Mouse (Mus musculus) lung, embryonic 15.5 days (tissue): ENCODE measurements around the gene Sufu. TPM values are rescaled to one million over a fixed set of nuclear protein-coding genes. Genes with fewer than 3 reads are reported as not detected.
A peak's percentile ranks its signal among the peaks of the same experiment; 100 is the strongest.

Experiments used
- ATAC-seq: fragments of 200-750 bp; cut with Nextera tagmentation; 2 replicates; pipeline ENCODE4 v1.8.0; 2017; ENCODE audit warnings: moderate number of reproducible peaks, borderline replicate concordance; ENCODE audit not compliant: low FRiP score, low TSS enrichment; ENCODE audit errors: extremely low read depth
- H3K27ac ChIP-seq: fragments of 300-500 bp; sonication (generic); 2 replicates; pipeline ENCODE4 v1.5.1; 2015; ENCODE audit warnings: moderate library complexity, mild to moderate bottlenecking, inconsistent platforms
- H3K27me3 ChIP-seq: fragments of 300-500 bp; sonication (generic); 2 replicates; pipeline ENCODE4 v1.6.1; 2015; ENCODE audit warnings: inconsistent platforms
- H3K36me3 ChIP-seq: fragments of 300-500 bp; sonication (generic); 2 replicates; pipeline ENCODE4 v1.6.1; 2015; ENCODE audit warnings: inconsistent platforms
- H3K4me1 ChIP-seq: fragments of 300-500 bp; sonication (generic); 2 replicates; pipeline ENCODE4 v1.6.1; 2015; ENCODE audit warnings: inconsistent platforms
- H3K4me2 ChIP-seq: fragments of 300-500 bp; sonication (generic); 2 replicates; pipeline ENCODE4 v1.6.1; 2015; ENCODE audit warnings: inconsistent platforms, mild to moderate bottlenecking, moderate library complexity
- H3K4me3 ChIP-seq: fragments of 300-500 bp; sonication (generic); 2 replicates; pipeline ENCODE4 v1.5.1; 2015; ENCODE audit warnings: mild to moderate bottlenecking, inconsistent platforms
- H3K9ac ChIP-seq: fragments of 300-500 bp; sonication (generic); 2 replicates; pipeline ENCODE4 v1.6.1; 2015; ENCODE audit warnings: inconsistent platforms
- H3K9me3 ChIP-seq: fragments of 300-500 bp; sonication (generic); 2 replicates; pipeline ENCODE4 v1.6.1; 2016; ENCODE audit warnings: inconsistent platforms
- WGBS: fragments of 180-500 bp; shearing (Covaris S2); methylation state at CpG from one replicate; pipeline ENCODE4 v1.1.7; 2015; 5-methylcytosine and 5-hydroxymethylcytosine counted together
- polyA plus RNA-seq: library from polyadenylated mRNA; unstranded; fragments of >200 nt; fragmentation: Nextera tagmentation; extraction: Ambion mirVana; gene quantifications from 2 replicates; pipeline ENCODE4 v1.2.1, GENCODE M21; 2015

Gene Sufu
- polyA plus RNA-seq, 1 experiment from 2014 or later = 34.5 TPM

GRCm38 (mm10) chr19:46523480-46524151 is 126.9 kb downstream of the Sufu start:
- peak; percentile 80 for ATAC-seq
- WGBS = 9% methylated on average over 20 of the region's 20 CpGs
- H3K27ac ChIP-seq = peak overlapping the region; percentile 91
- H3K36me3 ChIP-seq = no peaks in the 10 kb centered on the region
- H3K4me3 ChIP-seq = peak overlapping the region; percentile 19
- peak overlapping the region; percentile 17; the same call in 1 of the 2 replicates for H3K9ac ChIP-seq
- no peaks in the 10 kb centered on the region for H3K9me3 ChIP-seq
- peak overlapping the region; percentile 53 for H3K4me2 ChIP-seq
- H3K4me1 ChIP-seq = peaks cover 75% of the 10 kb centered on the region
- no peaks in the 10 kb centered on the region for H3K27me3 ChIP-seq

- no peak for ATAC-seq
- Histone ChIP-seq H3K4me2 (peak overlapping the region; percentile 53), H3K27me3 (no peaks in the 10 kb centered on the region), H3K36me3 (no peaks in the 10 kb centered on the region), H3K27ac (peak overlapping the region; percentile 91), H3K4me1 (peaks cover 75% of the 10 kb centered on the region), H3K9me3 (no peaks in the 10 kb centered on the region), H3K9ac (peak overlapping the region; percentile 17; the same call in 1 of the 2 replicates), H3K4me3 (peak overlapping the region; percentile 19; the same call in 1 of the 2 replicates)
- WGBS = 14% methylated on average over 6 of the region's 6 CpGs
These were observed 127.5 kb downstream of the Sufu start for GRCm38 (mm10) chr19:46524152-46524544.

GRCm38 (mm10) chr19:46524601-46525321 is 128.1 kb downstream of the Sufu start:
- H3K4me1 ChIP-seq = peaks cover 78% of the 10 kb centered on the region
- no peak overlapping the region for H3K4me3 ChIP-seq
- 24% methylated on average over 14 of the region's 14 CpGs for WGBS

GRCm38 (mm10) chr19:46525691-46526631 is 129.3 kb downstream of the Sufu start:
- H3K9ac ChIP-seq = no peak overlapping the region
- WGBS = 68% methylated on average over 10 of the region's 10 CpGs
- H3K9me3 ChIP-seq = no peaks in the 10 kb centered on the region
- no peak overlapping the region for H3K4me2 ChIP-seq
- H3K36me3 ChIP-seq = no peaks in the 10 kb centered on the region
- H3K4me1 ChIP-seq = peaks cover 90% of the 10 kb centered on the region
- H3K27ac ChIP-seq = peak overlapping the region; percentile 91; the same call in 1 of the 2 replicates
- H3K4me3 ChIP-seq = no peak overlapping the region
- ATAC-seq = no peak
- no peaks in the 10 kb centered on the region for H3K27me3 ChIP-seq

More at GRCm38 (mm10) chr19:46524601-46525321, 128.1 kb downstream of the Sufu start:
- peak; percentile 37; the same call in 1 of the 2 replicates for ATAC-seq
- Histone ChIP-seq H3K36me3 (no peaks in the 10 kb centered on the region), H3K27me3 (no peaks in the 10 kb centered on the region), H3K9me3 (no peaks in the 10 kb centered on the region), H3K27ac (peak overlapping the region; percentile 91), H3K4me2 (peak overlapping the region; percentile 53), H3K9ac (no peak overlapping the region)

DNA sequence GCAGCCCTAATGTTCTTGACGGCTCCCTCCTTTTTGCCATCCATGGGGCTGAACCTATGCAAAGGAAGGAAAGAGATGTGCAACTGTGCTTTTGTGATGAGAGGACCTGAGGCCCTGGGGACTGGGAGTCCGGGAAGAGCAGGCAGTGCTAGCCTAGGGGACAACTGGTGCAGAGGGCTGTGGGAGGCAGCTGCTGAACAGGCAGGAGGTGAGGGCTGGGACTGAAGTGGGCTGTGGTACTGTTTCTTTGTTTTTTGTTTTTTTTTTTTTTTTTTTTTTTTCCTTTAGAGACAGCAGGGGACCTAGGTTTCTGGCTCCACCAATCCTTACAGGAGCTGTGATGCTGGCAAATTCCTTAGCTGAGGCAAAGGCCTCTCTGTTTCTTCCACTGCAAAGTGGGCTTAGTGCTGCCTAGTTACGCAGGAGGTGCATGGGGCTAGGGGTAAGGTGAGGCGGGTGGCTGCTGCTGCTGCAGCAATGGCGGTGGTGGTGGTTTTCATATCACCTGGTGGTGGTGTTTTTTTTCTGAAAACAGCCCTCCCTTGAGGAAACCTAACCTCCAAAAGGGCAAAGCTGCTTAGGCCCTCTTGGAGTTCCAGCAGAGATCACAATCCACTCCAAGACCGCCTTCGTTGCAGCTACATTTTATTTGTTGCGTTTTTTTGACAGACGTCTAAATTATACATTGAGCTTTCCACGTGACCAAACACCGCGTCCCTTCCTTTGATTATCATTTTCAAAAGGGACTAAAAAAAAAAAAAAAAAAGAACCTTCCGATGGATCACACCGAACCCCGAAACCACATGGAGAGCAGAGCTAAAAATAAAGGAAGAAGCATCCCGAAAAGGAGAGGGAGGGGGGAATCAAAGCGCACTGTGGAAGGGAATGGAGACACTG is 131.2 kb downstream of the Sufu start:
- peaks cover 92% of the 10 kb centered on the region for H3K4me1 ChIP-seq
- H3K4me3 ChIP-seq = peak overlapping the region; percentile 23; the same call in 1 of the 2 replicates
- ATAC-seq = no peak
- H3K9ac ChIP-seq = 0 out of 2 replicates have a peak overlapping the region, but pooled peaks have one; percentile 20
- peak overlapping the region; percentile 60 for H3K4me2 ChIP-seq
- WGBS = 29% methylated on average over 17 of the region's 17 CpGs
- H3K27me3 ChIP-seq = no peaks in the 10 kb centered on the region
- no peaks in the 10 kb centered on the region for H3K9me3 ChIP-seq
- H3K27ac ChIP-seq = peak overlapping the region; percentile 82; the same call in 1 of the 2 replicates
- no peaks in the 10 kb centered on the region for H3K36me3 ChIP-seq

- Histone ChIP-seq H3K9me3 (no peaks in the 10 kb centered on the region), H3K4me1 (peaks cover 92% of the 10 kb centered on the region), H3K27me3 (no peaks in the 10 kb centered on the region), H3K36me3 (no peaks in the 10 kb centered on the region), H3K27ac (peak overlapping the region; percentile 82), H3K9ac (peak overlapping the region; percentile 20), H3K4me2 (peak overlapping the region; percentile 60), H3K4me3 (peak overlapping the region; percentile 23)
- peak; percentile 50 for ATAC-seq
- 2% methylated on average over 20 of the region's 20 CpGs for WGBS
These were observed 132.0 kb downstream of the Sufu start for GRCm38 (mm10) chr19:46528529-46529213.

- 32% methylated on average over 13 of the region's 13 CpGs for WGBS
- H3K4me1 ChIP-seq = peaks cover 82% of the 10 kb centered on the region
- H3K9ac ChIP-seq = peak overlapping the region; percentile 10
- no peaks in the 10 kb centered on the region for H3K9me3 ChIP-seq
- H3K27ac ChIP-seq = peak overlapping the region; percentile 82
- no peak overlapping the region for H3K4me3 ChIP-seq
- no peaks in the 10 kb centered on the region for H3K36me3 ChIP-seq
- H3K4me2 ChIP-seq = peak overlapping the region; percentile 60; the same call in 1 of the 2 replicates
- no peaks in the 10 kb centered on the region for H3K27me3 ChIP-seq
- no peak for ATAC-seq
These were observed 133.1 kb downstream of the Sufu start for GRCm38 (mm10) chr19:46529601-46530448.

DNA sequence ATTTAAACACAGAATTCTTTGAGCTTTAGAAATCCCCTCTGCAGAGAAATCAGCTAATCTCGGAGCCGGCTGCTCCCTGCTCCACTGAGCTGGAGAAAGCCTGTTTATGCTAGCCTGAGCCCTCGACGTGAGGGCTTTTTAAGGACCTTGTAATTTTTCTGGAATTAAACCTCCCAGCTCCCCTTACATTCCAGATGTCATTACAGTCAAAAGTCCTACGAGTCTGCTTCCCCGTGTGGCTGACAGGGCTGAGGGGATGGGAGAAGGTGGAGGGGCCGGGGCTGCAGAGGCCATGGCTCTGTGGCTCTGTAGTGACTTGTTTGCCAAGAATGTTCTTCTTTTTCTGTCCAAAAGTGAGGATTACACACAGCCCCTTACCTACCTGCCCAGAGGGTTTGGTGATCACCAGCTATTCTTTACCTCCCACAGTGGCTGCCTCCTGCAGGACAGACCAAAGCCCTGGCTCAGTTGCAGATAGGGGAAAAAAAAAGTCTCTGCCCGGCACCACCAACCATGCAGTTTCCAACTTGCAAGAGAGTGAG is 133.8 kb downstream of the Sufu start:
- 23% methylated on average over 8 of the region's 8 CpGs for WGBS
- H3K27ac ChIP-seq = peak overlapping the region; percentile 82
- H3K9me3 ChIP-seq = no peaks in the 10 kb centered on the region
- no peak overlapping the region for H3K4me2 ChIP-seq
- no peaks in the 10 kb centered on the region for H3K36me3 ChIP-seq
- ATAC-seq = no peak
- H3K27me3 ChIP-seq = no peaks in the 10 kb centered on the region
- 0 out of 2 replicates have a peak overlapping the region, but pooled peaks have one; percentile 10 for H3K9ac ChIP-seq
- H3K4me3 ChIP-seq = no peak overlapping the region
- H3K4me1 ChIP-seq = peaks cover 75% of the 10 kb centered on the region
